Mouse (Mus musculus) urinary bladder, postnatal 4 days (tissue): ENCODE measurements around the gene Olfr397.

Experiments used
- DNase-seq, 2 experiments: peaks; one replicate each; pipeline ENCODE4 v3.0.0; 2021 to 2022; ENCODE audit warnings: low spot score in 2 of 2

Gene Olfr397

DNA sequence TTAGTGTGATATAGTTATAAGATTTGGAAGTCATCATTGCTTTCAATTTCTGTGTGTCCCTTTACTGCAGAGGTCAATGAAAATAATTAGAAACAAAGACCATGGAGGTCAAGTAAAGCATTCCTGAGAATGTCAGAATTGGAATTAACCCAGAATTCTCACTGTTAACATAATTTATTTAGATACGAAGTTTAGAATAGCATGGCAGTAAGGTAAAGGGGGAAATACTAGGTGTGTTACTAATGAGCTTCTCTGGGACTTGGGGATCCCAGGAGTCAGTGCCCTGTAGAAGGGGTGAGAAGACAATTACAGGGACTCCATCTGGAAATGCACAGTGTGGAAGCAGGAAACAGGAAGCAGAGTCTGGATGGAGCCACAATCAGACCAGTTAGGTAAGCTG is at the start of gene Olfr397:
Gene Olfr397, plus strand, starts transcription at position 301 of the 400 bp plus-strand sequence.
- no peak for DNase-seq

DNA sequence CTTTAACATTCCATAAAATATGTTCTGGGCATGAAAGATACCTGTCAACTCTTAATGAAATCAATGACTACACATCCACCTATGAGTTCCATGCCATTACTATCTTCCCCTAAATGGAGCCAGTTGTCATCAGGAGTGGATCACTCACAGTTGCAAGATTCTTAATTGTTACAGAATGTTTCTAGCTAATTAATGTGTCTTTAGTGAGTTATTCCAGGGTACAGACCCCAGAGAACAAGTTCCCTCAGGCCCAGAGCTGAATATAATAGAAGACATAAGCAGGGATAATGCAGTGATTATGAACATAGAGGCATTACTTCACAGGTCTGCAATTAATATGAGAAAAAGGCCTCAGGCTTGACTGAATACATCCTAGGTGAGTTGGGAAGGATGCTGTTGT is 24.2 kb upstream of the Olfr397 start, which contains the start of gene Olfr23:
Gene Olfr23, plus strand, starts transcription at position 301 of the 400 bp plus-strand sequence.
- no peak for DNase-seq

- DNase-seq: no peak
Measured at GRCm38 (mm10) chr11:73990307-73990706, 29.7 kb downstream of the Olfr397 start, which contains the start of gene Olfr398. Gene Olfr398 (minus strand): TSS chr11:73990407.

DNA sequence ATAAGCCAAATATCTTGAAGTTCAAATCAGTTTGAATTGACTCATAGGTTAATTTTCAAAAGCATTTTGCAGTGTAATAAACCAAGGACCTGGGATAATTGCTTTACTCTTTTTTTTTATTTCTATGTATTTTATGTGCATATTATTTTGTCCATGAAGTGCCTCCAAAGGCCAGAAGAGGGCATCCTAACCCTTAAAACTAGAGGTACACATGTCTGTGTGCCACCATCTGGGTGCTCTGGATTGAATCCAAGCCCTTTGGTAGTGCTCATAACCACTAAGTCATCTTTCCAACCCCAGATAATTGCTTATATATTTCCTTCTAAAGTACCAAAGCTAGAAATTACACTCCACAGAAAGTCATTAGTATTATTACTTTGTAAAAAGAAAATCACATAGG is 32.5 kb downstream of the Olfr397 start:
- no peak for DNase-seq
